Mouse (Mus musculus) cerebellum, adult 2 months (tissue): Measurements from ENCODE around the gene Adamtsl1. TPM values are rescaled to one million over a fixed set of nuclear protein-coding genes. Genes with fewer than 3 reads are reported as not detected.

Experiments used
- DNase-seq, 2 experiments: peaks; one replicate each; pipeline ENCODE4 v3.0.0; 2021
- H3K27ac ChIP-seq: fragments of 200-500 bp; 2 replicates; pipeline ENCODE4 v1.5.1; 2012; ENCODE audit warnings: low read length, control low read depth, inconsistent platforms; ENCODE audit not compliant: insufficient read depth
- H3K27me3 ChIP-seq: fragments of 200-500 bp; 2 replicates; pipeline ENCODE4 v1.6.1; 2012; ENCODE audit warnings: inconsistent platforms, mild to moderate bottlenecking, low read length, moderate library complexity; ENCODE audit not compliant: control insufficient read depth, insufficient read depth
- H3K4me1 ChIP-seq: fragments of 200-500 bp; 2 replicates; pipeline ENCODE4 v1.6.1; 2011; ENCODE audit warnings: low read length; ENCODE audit not compliant: control insufficient read depth, insufficient read depth
- H3K4me3 ChIP-seq: fragments of 200-500 bp; replicated peaks from 2 replicates; pipeline ENCODE3; 2011; ENCODE audit warnings: mild to moderate bottlenecking, low read depth, low read length, control low read depth; ENCODE audit not compliant: insufficient read depth
- CTCF ChIP-seq: fragments of 200-500 bp; IDR thresholded peaks from 2 replicates; pipeline ENCODE4 v1.5.1; 2011; ENCODE audit warnings: low read depth, mild to moderate bottlenecking, control low read depth, low read length, moderate library complexity, borderline replicate concordance; ENCODE audit not compliant: insufficient read depth
- POLR2A ChIP-seq: fragments of 200-500 bp; IDR thresholded peaks from 2 replicates; pipeline ENCODE4 v1.6.1; 2011; ENCODE audit warnings: low read length, control low read depth, borderline replicate concordance; ENCODE audit not compliant: insufficient read depth
- WGBS: fragments of 180-500 bp; shearing (Covaris S2); methylation state at CpG from one replicate; pipeline ENCODE4 v1.1.7; 2018; 5-methylcytosine and 5-hydroxymethylcytosine counted together
- polyA plus RNA-seq: library from polyadenylated mRNA; depleted of rRNA; stranded (reverse); fragments of >200 nt; gene quantifications from 2 replicates; pipeline ENCODE4 v1.2.3, GENCODE M21; 2012

Adamtsl1 gene
- polyA plus RNA-seq, 1 experiment, result 3.3 TPM

DNA sequence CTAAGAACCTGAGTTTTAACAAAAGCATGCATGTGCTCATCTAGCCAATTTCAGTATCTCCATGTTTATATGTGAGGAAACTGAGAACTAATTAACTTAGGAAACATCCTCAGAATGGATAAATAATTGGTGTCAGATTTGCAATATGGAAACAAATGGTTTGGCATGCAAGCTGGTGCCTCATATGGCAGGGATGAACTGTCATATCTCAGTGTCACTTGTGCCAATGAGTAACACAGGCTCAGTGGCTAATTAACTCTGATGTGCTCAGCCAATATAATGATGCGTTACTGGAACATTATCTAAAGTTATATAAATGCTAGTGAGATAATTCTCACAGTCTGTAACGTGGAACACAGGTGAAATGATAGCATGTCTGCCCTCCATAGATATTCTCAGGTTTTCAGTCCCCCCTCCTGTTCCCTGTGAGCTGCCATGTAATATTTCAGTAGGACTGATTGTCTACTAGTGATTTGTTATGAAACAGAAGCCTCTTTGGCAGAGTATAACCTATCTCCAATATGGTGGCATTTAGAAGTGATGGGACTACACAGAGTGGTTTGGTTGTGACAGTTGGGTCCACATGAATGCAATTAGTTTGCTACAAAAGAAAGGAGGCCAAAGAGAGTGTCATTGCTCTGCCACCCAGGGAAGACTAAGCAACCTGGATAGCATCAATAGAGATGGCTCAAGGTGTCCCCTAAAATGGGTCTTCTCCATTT, 376.1 kb downstream of the Adamtsl1 start:
- no peaks in the 10 kb centered on the region for H3K4me1 ChIP-seq
- no peak overlapping the region for H3K27ac ChIP-seq
- no peak for DNase-seq
- no peak overlapping the region for H3K4me3 ChIP-seq
- no peak for TF ChIP-seq CTCF
- TF ChIP-seq POLR2A, result no peak
- no peaks in the 10 kb centered on the region for H3K27me3 ChIP-seq
- WGBS, result 35% methylated on average over 2 of the region's 2 CpGs

GRCm38 (mm10) chr4:85901316-85901715, 387.3 kb downstream of the Adamtsl1 start:
- DNase-seq, result no peak
- WGBS, result 74% methylated on average over 4 of the region's 4 CpGs
- no peaks in the 10 kb centered on the region for H3K27me3 ChIP-seq
- no peak overlapping the region for H3K4me3 ChIP-seq
- TF ChIP-seq CTCF (no peak), POLR2A (no peak)
- H3K4me1 ChIP-seq, result no peaks in the 10 kb centered on the region
- no peak overlapping the region for H3K27ac ChIP-seq

GRCm38 (mm10) chr4:85904217-85904616, 390.2 kb downstream of the Adamtsl1 start:
- Histone ChIP-seq H3K4me3 (no peak overlapping the region), H3K27ac (no peak overlapping the region), H3K27me3 (no peaks in the 10 kb centered on the region), H3K4me1 (no peaks in the 10 kb centered on the region)
- 87% methylated on average over 5 of the region's 5 CpGs for WGBS
- DNase-seq, result no peak
- TF ChIP-seq POLR2A (no peak), CTCF (no peak)

DNA sequence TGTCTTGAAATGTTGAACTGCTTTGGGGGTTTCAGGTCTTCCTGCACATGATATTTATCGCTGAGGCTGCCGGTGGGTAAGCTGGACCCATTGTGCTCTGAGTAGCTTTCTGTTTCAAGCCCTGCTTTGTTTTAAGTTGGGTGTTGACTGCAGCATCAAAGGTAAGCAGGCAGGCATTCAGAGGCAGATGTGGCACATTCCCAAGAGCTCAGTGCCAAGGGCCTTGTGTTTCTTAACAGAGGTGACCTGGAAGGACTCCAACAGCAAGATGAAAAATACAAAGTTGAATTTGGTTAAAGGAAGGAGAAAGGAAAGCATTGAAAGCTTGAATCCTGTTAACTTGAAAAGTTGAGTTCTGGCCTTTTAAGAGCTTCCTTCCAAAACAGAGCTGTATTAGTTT, 402.1 kb downstream of the Adamtsl1 start:
- no peaks in the 10 kb centered on the region for H3K27me3 ChIP-seq
- no peak overlapping the region for H3K27ac ChIP-seq
- no peak overlapping the region for H3K4me3 ChIP-seq
- H3K4me1 ChIP-seq, result no peaks in the 10 kb centered on the region
- 46% methylated on average over 2 of the region's 2 CpGs for WGBS
- no peak for TF ChIP-seq CTCF
- TF ChIP-seq POLR2A, result no peak
- no peak for DNase-seq

- Histone ChIP-seq H3K27me3 (no peaks in the 10 kb centered on the region), H3K4me3 (no peak overlapping the region), H3K4me1 (no peaks in the 10 kb centered on the region), H3K27ac (no peak overlapping the region)
- TF ChIP-seq POLR2A (no peak), CTCF (no peak)
- DNase-seq, result no peak
- 76% methylated on average over 4 of the region's 4 CpGs for WGBS
Observed at GRCm38 (mm10) chr4:85918366-85918765, 404.4 kb downstream of the Adamtsl1 start.

- Histone ChIP-seq H3K27me3 (no peaks in the 10 kb centered on the region), H3K4me3 (no peak overlapping the region), H3K4me1 (no peaks in the 10 kb centered on the region), H3K27ac (no peak overlapping the region)
- DNase-seq, result no peak
- TF ChIP-seq CTCF, result no peak
- TF ChIP-seq POLR2A, result no peak
- 63% methylated on average over 3 of the region's 3 CpGs for WGBS
Observed at GRCm38 (mm10) chr4:85920474-85920873, 406.5 kb downstream of the Adamtsl1 start.

DNA sequence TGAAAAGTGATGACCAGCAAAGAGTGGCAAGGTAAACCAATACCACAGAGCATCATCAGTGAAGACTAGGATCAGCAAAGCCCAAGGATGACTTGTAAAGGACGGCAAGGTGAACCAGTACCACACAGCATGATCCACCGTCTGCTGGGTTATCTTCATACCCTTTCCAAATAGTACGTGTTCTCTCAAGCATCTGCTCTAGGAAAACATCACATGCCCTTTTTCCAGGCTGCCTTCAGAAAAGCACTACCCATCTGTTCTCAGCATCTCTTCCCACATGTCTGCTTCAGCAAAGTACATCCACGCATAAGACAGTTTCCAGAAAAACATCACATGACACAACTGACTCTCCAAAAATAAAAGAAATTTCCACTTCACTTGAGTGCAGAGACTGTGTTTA, 408.8 kb downstream of the Adamtsl1 start:
- TF ChIP-seq CTCF, result no peak
- TF ChIP-seq POLR2A, result no peak
- no peak for DNase-seq
- 72% methylated on average over 4 of the region's 4 CpGs for WGBS
- no peak overlapping the region for H3K4me3 ChIP-seq
- H3K27ac ChIP-seq, result no peak overlapping the region
- no peaks in the 10 kb centered on the region for H3K4me1 ChIP-seq
- no peaks in the 10 kb centered on the region for H3K27me3 ChIP-seq

- TF ChIP-seq CTCF (no peak), POLR2A (no peak)
Observed at GRCm38 (mm10) chr4:85932129-85932528, 418.2 kb downstream of the Adamtsl1 start.

DNA sequence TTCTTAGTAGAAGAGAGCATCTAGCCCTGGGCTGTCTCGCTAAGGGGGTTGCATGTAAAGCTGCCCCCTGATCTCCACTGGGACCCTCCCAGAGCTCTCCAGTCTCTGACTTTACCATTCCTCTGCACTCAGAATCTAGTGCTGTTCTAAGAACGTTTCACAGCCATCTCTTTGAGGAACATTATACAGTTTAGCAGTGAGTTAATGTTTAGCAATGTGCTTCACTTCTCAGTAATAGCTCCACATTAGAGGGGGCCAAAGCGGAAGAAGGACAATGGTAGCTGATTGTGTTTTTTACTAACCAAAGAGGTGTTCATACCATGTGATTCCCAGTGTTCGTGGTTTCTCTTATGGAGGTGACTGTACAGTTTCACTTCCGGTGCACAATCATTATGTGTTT, 425.5 kb downstream of the Adamtsl1 start:
- DNase-seq, result no peak
- no peak overlapping the region for H3K4me3 ChIP-seq
- H3K4me1 ChIP-seq, result no peaks in the 10 kb centered on the region
- TF ChIP-seq CTCF (no peak), POLR2A (no peak)
- no peaks in the 10 kb centered on the region for H3K27me3 ChIP-seq
- no peak overlapping the region for H3K27ac ChIP-seq
- 91% methylated on average over 5 of the region's 5 CpGs for WGBS

More at GRCm38 (mm10) chr4:85932129-85932528, 418.2 kb downstream of the Adamtsl1 start:
- H3K27ac ChIP-seq, result no peak overlapping the region
- DNase-seq, result no peak
- H3K27me3 ChIP-seq, result no peaks in the 10 kb centered on the region
- no peaks in the 10 kb centered on the region for H3K4me1 ChIP-seq
- H3K4me3 ChIP-seq, result no peak overlapping the region
